Mouse (Mus musculus) midbrain, embryonic 15.5 days (tissue): ENCODE measurements around the gene Ascl2. TPM values are rescaled to one million over a fixed set of nuclear protein-coding genes. Genes with fewer than 3 reads are reported as not detected.

Experiments used
- ATAC-seq: fragments of 200-750 bp; cut with Nextera tagmentation; replicated peaks from 2 replicates; pipeline ENCODE4 v1.8.0; 2017; ENCODE audit warnings: moderate TSS enrichment
- H3K27ac ChIP-seq: fragments of 300-500 bp; sonication (generic); 2 replicates; pipeline ENCODE4 v1.5.1; 2015; ENCODE audit warnings: mild to moderate bottlenecking, inconsistent platforms
- H3K27me3 ChIP-seq: fragments of 300-500 bp; sonication (generic); replicated peaks from 2 replicates; pipeline ENCODE4 v1.6.1; 2015; ENCODE audit warnings: inconsistent platforms
- H3K36me3 ChIP-seq: fragments of 300-500 bp; sonication (generic); replicated peaks from 2 replicates; pipeline ENCODE4 v1.6.1; 2015; ENCODE audit warnings: inconsistent platforms
- H3K4me1 ChIP-seq: fragments of 300-500 bp; sonication (generic); 2 replicates; pipeline ENCODE4 v1.6.1; 2015; ENCODE audit warnings: inconsistent platforms
- H3K4me2 ChIP-seq: fragments of 300-500 bp; sonication (generic); 2 replicates; pipeline ENCODE4 v1.6.1; 2015; ENCODE audit warnings: inconsistent platforms, mild to moderate bottlenecking, moderate library complexity
- H3K4me3 ChIP-seq: fragments of 300-500 bp; sonication (generic); 2 replicates; pipeline ENCODE4 v1.5.1; 2015; ENCODE audit warnings: mild to moderate bottlenecking, inconsistent platforms
- H3K9ac ChIP-seq: fragments of 300-500 bp; sonication (generic); 2 replicates; pipeline ENCODE4 v1.6.1; 2015; ENCODE audit warnings: mild to moderate bottlenecking, inconsistent platforms
- H3K9me3 ChIP-seq: fragments of 300-500 bp; sonication (generic); 2 replicates; pipeline ENCODE4 v1.6.1; 2016; ENCODE audit warnings: inconsistent platforms
- WGBS: fragments of 180-500 bp; shearing (Covaris S2); methylation state at CpG from one replicate; pipeline ENCODE4 v1.1.7; 2015; ENCODE audit warnings: mixed read lengths; 5-methylcytosine and 5-hydroxymethylcytosine counted together
- polyA plus RNA-seq: library from polyadenylated mRNA; unstranded; fragments of >200 nt; fragmentation: Nextera tagmentation; extraction: Ambion mirVana; gene quantifications from 2 replicates; pipeline ENCODE4 v1.2.1, GENCODE M21; 2015

Ascl2 gene
- polyA plus RNA-seq, 1 experiment from 2014 or later: 0.58 TPM

DNA sequence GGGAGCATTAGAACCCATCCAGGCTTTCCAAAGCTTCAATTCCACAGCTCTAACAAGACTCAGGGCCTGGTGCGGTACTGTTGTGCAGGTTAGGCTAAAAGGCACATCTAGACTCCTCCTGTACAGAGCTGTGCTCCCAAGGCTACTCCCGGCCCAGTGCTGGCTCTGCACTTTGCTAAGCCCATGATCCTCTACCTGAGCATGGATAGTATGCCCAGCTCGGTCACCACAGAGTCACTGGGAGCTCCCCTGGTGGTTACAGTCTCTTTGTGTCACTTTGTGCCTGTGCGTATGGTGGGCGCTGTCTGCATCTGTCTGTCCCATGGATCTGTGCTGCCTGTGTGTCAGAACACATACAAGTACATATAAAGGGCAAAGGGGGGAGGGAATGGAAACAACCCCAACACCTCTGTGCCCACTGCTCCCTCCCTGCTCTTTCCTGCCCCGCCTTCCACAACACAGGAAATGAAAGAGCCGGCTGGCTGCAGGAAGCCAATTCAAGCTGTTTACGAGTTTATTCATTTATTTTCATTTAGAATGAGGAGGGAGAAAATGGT is 39.4 kb upstream of the Ascl2 start:
- Histone ChIP-seq H3K27me3 (no peaks in the 10 kb centered on the region), H3K9ac (no peak overlapping the region), H3K4me2 (no peak overlapping the region), H3K4me1 (peaks cover 13% of the 10 kb centered on the region; the same call in 1 of the 2 replicates), H3K27ac (peak overlapping the region; percentile 22), H3K9me3 (no peaks in the 10 kb centered on the region), H3K4me3 (no peak overlapping the region), H3K36me3 (no peaks in the 10 kb centered on the region)
- WGBS: 69% methylated on average over 8 of the region's 8 CpGs
- peak; percentile 48; the same call in 1 of the 2 replicates for ATAC-seq

DNA sequence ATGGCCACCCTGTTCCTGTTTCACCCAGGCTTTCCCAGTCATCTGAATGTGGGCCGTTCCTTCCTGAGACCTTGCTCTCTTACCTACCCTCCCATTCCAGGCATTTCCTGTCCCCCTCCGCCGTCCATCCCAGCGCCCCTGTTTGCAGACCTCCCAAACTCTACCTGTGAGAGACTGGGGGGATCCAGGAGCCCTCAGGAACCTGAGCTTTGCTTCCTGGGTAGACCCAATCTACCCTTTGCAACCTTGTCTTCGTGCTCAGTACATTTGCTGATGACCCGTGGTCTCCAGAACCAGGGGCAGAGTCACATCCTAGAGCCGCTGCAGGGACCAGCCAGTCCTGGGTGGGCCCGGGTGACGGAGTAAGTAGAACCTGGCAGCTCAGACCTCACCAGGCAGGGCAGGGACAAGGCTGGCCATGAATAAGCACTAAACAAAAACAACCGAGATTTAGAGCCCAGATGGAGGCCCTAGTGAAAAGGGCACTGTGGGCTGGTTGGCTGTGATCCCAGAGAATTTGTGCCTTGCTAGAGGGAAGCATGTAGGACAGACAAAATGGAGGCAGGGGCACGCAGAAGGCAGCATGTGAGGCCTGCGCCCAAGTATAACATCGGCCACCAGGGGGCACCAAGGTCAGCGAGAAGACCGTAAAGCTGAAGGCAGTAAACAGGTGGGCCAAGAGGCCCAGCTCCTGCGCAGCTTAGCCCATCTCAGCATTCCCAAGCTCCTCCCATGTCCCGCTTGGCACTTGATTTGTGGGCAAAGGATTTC is 38.7 kb upstream of the Ascl2 start:
- 40% methylated on average over 17 of the region's 17 CpGs for WGBS
- Histone ChIP-seq H3K9me3 (no peaks in the 10 kb centered on the region), H3K27ac (peak overlapping the region; percentile 22), H3K4me2 (no peak overlapping the region), H3K9ac (no peak overlapping the region), H3K4me3 (no peak overlapping the region), H3K36me3 (no peaks in the 10 kb centered on the region), H3K27me3 (no peaks in the 10 kb centered on the region), H3K4me1 (peaks cover 8% of the 10 kb centered on the region; the same call in 1 of the 2 replicates)
- ATAC-seq: peak; percentile 65

DNA sequence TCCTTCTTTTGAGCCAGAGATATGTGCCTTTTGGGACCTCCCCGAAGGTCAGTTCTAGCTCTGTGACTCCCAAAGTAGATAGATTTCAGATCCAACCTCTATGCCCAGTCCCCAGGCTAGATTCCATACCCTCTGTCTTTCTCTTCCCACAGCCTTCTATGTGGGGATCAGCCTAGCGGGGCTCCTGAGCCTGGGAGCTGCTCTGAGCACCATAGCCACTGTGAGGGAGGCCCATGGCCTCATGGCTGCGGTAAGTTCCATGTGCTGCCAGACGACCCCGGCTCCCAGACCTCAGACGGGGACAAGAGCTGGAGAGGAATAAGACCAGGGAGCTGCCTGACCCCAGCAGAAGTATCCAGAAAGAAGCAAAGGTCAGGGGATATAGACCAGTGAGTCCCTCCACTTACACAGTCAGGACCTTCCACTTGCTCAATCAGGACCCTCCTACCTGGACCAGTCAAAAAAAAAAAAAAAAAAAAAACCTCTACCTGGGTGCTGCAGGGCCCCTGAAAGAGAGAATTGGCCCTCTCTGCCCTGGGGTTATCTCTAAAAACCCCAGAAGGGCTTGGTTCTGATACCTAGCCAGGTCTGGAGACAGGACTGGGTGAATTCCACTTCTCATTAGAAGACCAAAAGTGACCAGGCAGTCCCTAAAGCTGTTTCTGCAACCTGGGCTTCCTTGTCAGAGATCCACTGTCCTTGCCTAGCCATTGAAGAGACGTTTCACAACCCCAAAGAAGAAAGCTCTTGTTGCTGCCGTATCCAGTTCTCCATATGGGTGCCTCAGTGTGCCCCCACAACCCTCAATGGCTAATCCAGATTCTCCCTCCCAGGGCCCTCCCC is 37.9 kb upstream of the Ascl2 start:
- Histone ChIP-seq H3K4me1 (peaks cover 3% of the 10 kb centered on the region; the same call in 1 of the 2 replicates), H3K27me3 (no peaks in the 10 kb centered on the region), H3K27ac (no peak overlapping the region), H3K9me3 (no peaks in the 10 kb centered on the region), H3K4me3 (no peak overlapping the region), H3K4me2 (no peak overlapping the region), H3K9ac (no peak overlapping the region), H3K36me3 (no peaks in the 10 kb centered on the region)
- WGBS: 92% methylated on average over 8 of the region's 8 CpGs
- ATAC-seq: no peak

DNA sequence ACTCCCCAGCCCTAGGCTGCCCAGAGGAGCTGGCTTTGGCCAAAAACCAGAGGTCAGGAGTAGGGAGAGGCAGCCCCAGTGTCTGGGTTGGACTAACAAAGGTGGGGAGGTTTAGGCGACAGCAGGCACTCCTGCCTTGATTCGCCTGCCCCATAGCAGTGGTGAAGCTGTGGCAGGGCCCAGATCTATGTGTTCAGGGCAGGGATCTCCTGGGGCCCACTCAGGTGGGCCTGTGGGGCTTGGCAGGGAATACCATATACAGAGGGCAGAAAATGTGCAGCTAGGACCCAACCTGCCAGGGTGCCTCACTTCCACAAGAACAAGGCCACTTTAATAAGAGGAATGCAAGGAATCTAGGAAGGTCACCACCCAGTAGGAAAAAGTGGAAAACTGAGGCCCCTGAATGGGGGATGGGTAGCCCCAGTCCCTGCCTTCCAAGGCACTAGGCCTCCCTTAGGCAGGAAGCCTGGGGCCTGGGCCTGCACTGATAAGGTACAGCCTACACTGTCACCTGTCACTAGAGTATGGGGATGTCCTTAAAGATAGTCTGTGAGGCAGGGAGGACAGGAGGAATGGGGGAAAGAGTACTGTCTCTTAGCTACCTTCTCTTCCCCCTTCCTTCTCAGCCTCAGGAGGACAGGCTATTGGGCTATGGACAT is 37.2 kb upstream of the Ascl2 start:
- Histone ChIP-seq H3K27ac (no peak overlapping the region), H3K36me3 (no peaks in the 10 kb centered on the region), H3K9me3 (no peaks in the 10 kb centered on the region), H3K4me2 (no peak overlapping the region), H3K9ac (no peak overlapping the region), H3K4me1 (peaks cover 3% of the 10 kb centered on the region; the same call in 1 of the 2 replicates), H3K4me3 (no peak overlapping the region), H3K27me3 (no peaks in the 10 kb centered on the region)
- no peak for ATAC-seq
- WGBS: 89% methylated on average over 2 of the region's 2 CpGs

- ATAC-seq: no peak
- no peaks in the 10 kb centered on the region for H3K9me3 ChIP-seq
- no peaks in the 10 kb centered on the region for H3K36me3 ChIP-seq
These were observed 36.5 kb upstream of the Ascl2 start for GRCm38 (mm10) chr7:143005344-143006096.

GRCm38 (mm10) chr7:143004727-143005343 is 35.8 kb upstream of the Ascl2 start, which contains the start of gene Tspan32:
Gene Tspan32, plus strand, starts transcription at chr7:143005046.
- no peak within 1 kb of the TSS for H3K9ac ChIP-seq
- no peak for ATAC-seq
- H3K36me3 ChIP-seq: no peaks in the 10 kb centered on the region
- peaks cover 3% of the 10 kb centered on the region; the same call in 1 of the 2 replicates for H3K4me1 ChIP-seq
- 84% methylated on average over 4 of the region's 4 CpGs for WGBS
- no peak within 1 kb of the TSS for H3K27ac ChIP-seq
- H3K4me2 ChIP-seq: no peak within 1 kb of the TSS
- H3K27me3 ChIP-seq: no peaks in the 10 kb centered on the region
- H3K9me3 ChIP-seq: no peaks in the 10 kb centered on the region
- H3K4me3 ChIP-seq: no peak within 1 kb of the TSS

More at GRCm38 (mm10) chr7:143005344-143006096, 36.5 kb upstream of the Ascl2 start:
- no peak overlapping the region for H3K4me2 ChIP-seq
- no peaks in the 10 kb centered on the region for H3K27me3 ChIP-seq
- H3K4me3 ChIP-seq: no peak overlapping the region
- WGBS: 91% methylated on average over 6 of the region's 6 CpGs
- no peak overlapping the region for H3K27ac ChIP-seq
- peaks cover 3% of the 10 kb centered on the region; the same call in 1 of the 2 replicates for H3K4me1 ChIP-seq
- H3K9ac ChIP-seq: no peak overlapping the region

GRCm38 (mm10) chr7:143002679-143003078 is 33.6 kb upstream of the Ascl2 start:
- no peaks in the 10 kb centered on the region for H3K27me3 ChIP-seq
- H3K4me3 ChIP-seq: no peak overlapping the region
- ATAC-seq: no peak
- no peaks in the 10 kb centered on the region for H3K36me3 ChIP-seq
- no peak overlapping the region for H3K9ac ChIP-seq
- H3K9me3 ChIP-seq: no peaks in the 10 kb centered on the region
- 32% methylated on average over 3 of the region's 3 CpGs for WGBS
- no peaks in the 10 kb centered on the region for H3K4me1 ChIP-seq
- H3K27ac ChIP-seq: no peak overlapping the region
- H3K4me2 ChIP-seq: no peak overlapping the region

DNA sequence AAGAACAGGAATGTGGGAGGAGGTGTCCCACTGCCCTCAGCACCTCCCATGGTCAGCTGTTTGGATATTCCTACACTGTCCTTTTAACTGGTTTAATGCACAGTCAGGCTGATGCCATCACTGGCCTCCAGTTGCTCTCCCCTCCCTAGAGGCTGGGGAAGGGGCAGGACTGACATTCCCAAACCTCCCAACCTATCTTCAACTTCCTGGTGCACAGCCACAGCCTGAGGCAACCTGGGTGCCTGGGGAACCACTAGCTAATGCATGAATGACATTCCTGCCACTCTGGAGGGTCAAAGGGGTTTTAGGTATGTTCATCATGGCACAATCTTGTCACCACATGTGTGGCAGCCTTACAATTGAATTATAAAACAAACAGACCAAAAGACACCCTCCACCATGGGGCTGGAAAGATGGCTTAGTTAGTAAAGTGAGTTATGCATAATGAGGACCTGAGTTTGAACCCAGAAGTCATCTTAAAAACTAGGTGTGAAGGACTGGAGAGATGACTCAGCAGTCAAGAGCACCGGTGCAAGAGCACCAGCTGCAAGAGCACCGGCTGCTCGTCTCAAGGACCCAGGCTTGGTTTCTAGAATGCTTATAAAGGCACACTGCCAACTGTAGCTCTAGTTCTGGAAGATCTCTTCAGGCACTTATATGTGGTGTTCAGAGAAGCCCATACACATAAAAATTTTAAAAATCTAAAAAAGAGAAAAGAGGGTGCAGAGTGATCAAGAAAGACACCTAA is 28.5 kb upstream of the Ascl2 start:
- Histone ChIP-seq H3K9ac (no peak overlapping the region), H3K27me3 (no peaks in the 10 kb centered on the region), H3K27ac (no peak overlapping the region), H3K36me3 (no peaks in the 10 kb centered on the region), H3K4me2 (no peak overlapping the region), H3K4me1 (no peaks in the 10 kb centered on the region), H3K9me3 (no peaks in the 10 kb centered on the region), H3K4me3 (no peak overlapping the region)
- ATAC-seq: no peak
- 83% methylated on average over 3 of the region's 3 CpGs for WGBS

GRCm38 (mm10) chr7:142996998-142997397 is 27.9 kb upstream of the Ascl2 start:
- no peak overlapping the region for H3K9ac ChIP-seq
- H3K27me3 ChIP-seq: no peaks in the 10 kb centered on the region
- no peaks in the 10 kb centered on the region for H3K9me3 ChIP-seq
- H3K4me1 ChIP-seq: no peaks in the 10 kb centered on the region
- no peaks in the 10 kb centered on the region for H3K36me3 ChIP-seq
- H3K4me2 ChIP-seq: no peak overlapping the region
- no peak for ATAC-seq
- 86% methylated on average over 2 of the region's 2 CpGs for WGBS
- H3K4me3 ChIP-seq: no peak overlapping the region
- no peak overlapping the region for H3K27ac ChIP-seq

- Histone ChIP-seq H3K9ac (no peak overlapping the region), H3K4me2 (no peak overlapping the region), H3K36me3 (no peaks in the 10 kb centered on the region), H3K4me1 (no peaks in the 10 kb centered on the region), H3K27me3 (no peaks in the 10 kb centered on the region), H3K27ac (no peak overlapping the region), H3K9me3 (no peaks in the 10 kb centered on the region), H3K4me3 (no peak overlapping the region)
- 76% methylated on average over 3 of the region's 3 CpGs for WGBS
- no peak for ATAC-seq
These were observed 26.7 kb upstream of the Ascl2 start for GRCm38 (mm10) chr7:142995630-142996338.
